In genomic region chr16:34009567-34009966, GRCm38 (mm10) we compare ENCODE assay signal across 15 mouse cellular contexts.
"Had no signal": no experiment of that assay in that cellular context is flagged by ENCODE, and none has a peak within 500 bp of the region (broad histone marks: within the 10 kb centered on the region; RNA-seq: fewer than 3 reads in every experiment).

No protein-coding gene starts in this region.

- H3K4me3 ChIP-seq: lung, embryonic 15.5 days had no signal

- H3K9ac ChIP-seq: liver, embryonic 14.5 days; lung, embryonic 15.5 days had no signal

- H3K27ac ChIP-seq: liver, embryonic 14.5 days; lung, embryonic 15.5 days had no signal

- H3K27me3 ChIP-seq: lung, embryonic 15.5 days had no signal

- DNase-seq: kidney, adult 18-20 months; kidney, adult 9 months; kidney, postnatal 10 days; kidney, postnatal 36 days; lung, adult 18-20 months; lung, postnatal 10 days; lung, postnatal 36 days; midbrain, embryonic 14.5 days; thymus, adult 2 months; thymus, postnatal 14 days; thymus, postnatal 4 days had no signal

- H3K9me3 ChIP-seq: lung, embryonic 15.5 days had no signal

- H3K4me2 ChIP-seq: liver, embryonic 11.5 days; lung, embryonic 15.5 days; midbrain, embryonic 11.5 days had no signal
